Mouse (Mus musculus) ovary, postnatal 36 days (tissue): ENCODE measurements at regions not wholly inside any gene's neighbourhood (a gene's known extent, or its start where the extent isn't known, plus 50 kb on each side); places are given as distances from the start of the nearest gene placed in this dataset.

Source experiments
- DNase-seq: peaks from one replicate; pipeline ENCODE4 v3.0.0; 2022; ENCODE audit warnings: low spot score, mixed read lengths

- no peak for DNase-seq
Observed at GRCm38 (mm10) chr3:70097813-70098212, 90.4 kb downstream of the Otol1 start.

- no peak for DNase-seq
Observed at GRCm38 (mm10) chr3:70102091-70102490, 94.7 kb downstream of the Otol1 start.

- no peak for DNase-seq
Observed at GRCm38 (mm10) chr3:70102593-70103213, 95.3 kb downstream of the Otol1 start.

GRCm38 (mm10) chr3:70103983-70104827 lies 96.8 kb downstream of the Otol1 start:
- peak; percentile 67 for DNase-seq

DNA sequence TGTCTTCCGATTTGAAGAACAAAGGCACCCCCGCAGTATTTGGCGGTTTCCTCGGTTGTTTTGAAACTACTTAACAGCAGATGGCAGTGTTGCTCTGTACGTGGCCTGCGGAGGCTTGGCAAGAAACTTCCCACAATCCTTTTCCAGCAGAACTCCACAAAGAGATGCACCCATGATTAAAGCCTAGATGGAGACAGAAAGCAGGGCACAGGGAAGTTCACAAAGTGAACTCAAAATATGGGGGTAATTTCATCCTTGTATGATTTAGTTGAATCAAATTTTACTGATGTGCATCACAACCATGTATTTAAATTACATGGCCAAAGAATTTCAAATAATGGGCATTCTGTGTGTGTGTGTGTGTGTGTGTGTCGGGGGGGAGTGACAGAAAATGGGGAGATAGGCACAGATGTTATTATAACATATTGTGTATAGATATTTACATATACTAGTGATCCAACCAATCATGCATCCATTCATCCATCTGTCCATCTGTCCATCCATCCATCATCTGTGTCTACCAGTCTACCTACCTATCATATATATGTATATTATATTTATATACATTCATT lies 97.5 kb downstream of the Otol1 start:
- peak; percentile 42 for DNase-seq

DNA sequence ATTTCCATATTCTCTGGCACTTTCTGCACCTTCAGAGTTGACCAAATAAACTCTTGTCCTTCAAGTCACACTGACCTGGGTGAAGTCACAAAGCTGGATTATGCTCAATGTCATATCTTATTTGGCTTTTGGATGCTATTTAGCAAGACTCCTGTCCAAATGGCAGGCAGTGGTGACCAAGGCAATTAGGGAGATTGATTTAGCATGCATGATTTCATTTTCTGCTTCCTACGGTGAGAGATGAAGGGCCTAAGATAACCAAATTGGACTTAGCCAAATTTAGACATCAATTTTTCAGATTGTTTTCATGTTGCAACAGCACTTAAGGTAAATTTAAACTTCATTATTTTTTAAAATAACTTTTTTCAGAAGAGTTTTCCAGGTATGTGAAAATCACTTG lies 98.1 kb downstream of the Otol1 start:
- no peak for DNase-seq

- no peak for DNase-seq
Observed at GRCm38 (mm10) chr3:70106141-70106540, 98.7 kb downstream of the Otol1 start.

DNA sequence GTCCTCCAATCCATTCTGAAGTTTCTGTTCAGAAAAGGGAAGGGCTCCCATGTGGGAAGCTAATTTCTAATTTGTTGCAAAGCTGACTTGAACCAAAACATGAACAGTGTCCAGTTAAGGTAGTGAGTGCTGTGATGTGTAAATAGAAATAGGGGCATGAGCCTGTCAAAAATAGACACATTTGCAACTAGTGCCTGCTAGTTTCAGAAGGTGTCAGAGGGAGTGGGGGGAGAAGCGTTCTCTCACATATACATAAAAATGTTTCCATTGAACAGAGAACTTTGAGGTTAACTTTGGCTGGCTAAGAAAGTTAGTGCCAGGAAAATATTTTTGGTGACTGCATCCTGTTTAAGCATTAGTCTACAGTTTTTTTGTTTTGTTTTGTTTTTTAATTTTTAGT lies 118.8 kb downstream of the Otol1 start:
- DNase-seq = no peak

DNA sequence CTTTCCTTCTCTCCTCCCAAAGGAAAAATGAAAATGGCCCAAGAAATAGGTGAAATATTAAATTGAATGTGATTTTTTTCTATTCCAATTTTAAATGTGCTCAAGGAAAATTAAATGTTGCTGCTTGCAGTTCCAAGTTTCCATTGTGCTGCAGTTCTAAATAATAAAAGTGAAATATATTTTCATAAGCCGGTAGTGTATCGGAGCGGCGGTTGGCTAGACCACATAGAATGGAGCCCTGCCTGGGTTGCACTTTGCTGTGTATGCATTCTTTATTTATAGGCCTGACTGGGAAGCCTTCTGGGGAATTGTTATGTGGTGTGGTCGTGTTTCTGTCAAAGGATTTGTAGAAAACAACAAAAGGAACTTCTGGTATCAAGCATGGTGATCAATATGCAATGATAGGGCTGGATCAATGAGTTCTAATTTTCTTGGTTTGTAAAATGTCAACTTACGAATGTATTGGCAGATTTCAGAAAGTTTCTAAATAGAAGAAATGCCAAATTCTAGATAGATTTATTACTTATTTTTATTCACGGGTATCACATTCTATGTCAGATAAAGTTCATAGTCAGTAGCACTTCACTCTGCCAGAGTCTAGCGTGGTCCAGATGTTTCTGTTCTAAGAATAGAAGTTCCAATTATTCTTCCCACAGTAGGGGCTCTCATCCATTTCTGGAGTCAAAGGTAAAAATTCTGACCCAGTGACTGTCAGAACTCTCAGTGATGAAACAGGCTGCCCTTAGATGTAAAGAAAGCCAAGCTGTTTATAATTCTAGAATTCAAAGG lies 123.0 kb downstream of the Otol1 start:
- DNase-seq = no peak

DNA sequence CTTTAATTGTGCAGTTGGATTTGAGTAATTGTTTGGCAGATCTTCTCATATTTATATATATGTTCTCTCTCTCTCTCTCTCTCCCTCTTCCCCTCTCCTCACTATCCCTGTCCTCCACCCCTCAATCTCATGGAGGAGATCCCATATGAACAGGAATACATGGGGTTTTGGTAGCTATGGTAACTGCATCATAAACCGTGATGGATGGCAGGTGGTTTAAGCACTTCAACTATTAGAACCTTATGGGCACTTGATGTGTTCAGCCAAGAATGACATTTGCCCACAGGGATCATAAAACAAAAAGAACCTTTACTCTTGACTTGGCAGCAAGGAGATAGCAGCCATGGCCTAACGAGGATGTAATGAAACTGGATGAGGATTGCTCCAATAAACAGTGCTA lies 127.5 kb downstream of the Otol1 start:
- DNase-seq = no peak

- no peak for DNase-seq
Observed at GRCm38 (mm10) chr3:70138488-70138887, 131.1 kb downstream of the Otol1 start.

DNA sequence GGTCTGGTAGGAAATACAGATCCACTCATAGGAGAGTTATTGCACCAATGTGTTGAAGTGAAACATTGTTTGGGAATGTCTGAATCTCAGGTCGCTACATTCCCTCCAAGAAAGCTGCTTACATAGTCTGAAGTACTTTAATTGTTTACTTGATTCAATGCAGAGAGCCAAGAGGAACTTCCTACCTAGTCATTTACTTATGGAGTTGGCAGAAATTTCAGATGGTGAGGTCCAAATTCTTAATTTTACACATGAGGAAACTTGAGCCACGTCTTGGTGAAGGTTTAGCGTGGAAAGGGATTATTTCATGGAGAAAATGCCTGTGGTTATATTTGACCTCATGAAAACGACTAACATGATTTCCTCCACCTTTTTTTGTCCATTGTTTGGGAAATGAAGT lies 131.5 kb downstream of the Otol1 start:
- no peak for DNase-seq

DNA sequence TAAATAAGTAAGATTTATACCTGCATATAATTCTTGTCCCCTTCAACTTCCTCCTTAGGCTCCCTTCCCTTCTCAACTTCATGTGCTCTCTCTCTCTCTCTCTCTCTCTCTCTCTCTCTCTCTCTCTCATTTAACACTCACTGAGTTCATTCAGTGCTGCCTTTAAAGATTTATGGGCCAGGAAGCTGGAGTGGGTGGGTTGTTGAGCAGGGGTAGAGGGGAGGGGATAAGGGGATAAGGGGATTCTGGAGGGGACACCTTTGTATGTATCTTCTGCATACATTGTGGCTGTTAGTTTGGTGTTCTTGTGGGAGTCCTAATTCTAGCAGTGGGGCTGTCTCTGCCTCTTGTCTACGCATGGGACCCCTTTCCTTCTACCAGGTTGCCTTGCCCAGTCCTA lies 138.3 kb downstream of the Otol1 start:
- DNase-seq = no peak

GRCm38 (mm10) chr3:70151156-70151555 lies 143.7 kb downstream of the Otol1 start:
- no peak for DNase-seq

DNA sequence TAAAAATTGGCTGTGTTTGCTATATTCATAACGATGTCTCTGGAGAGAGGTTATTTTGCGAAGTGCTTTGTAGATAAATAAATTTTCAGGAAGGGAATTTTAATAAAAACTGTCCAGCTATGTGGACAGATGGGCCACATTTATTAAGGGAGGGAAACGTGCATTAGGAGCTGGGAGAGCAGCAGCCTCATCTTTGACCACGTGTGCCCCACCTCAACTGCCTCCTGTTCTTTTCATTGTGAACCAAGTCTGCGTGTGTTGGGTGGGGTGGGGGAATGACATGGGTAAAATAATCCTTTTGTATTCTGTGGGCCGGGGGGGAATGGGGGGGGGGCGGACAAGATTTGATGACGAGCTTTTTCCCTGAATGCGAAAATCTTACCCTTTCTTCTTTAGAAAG lies 152.6 kb downstream of the Otol1 start:
- no peak for DNase-seq

DNA sequence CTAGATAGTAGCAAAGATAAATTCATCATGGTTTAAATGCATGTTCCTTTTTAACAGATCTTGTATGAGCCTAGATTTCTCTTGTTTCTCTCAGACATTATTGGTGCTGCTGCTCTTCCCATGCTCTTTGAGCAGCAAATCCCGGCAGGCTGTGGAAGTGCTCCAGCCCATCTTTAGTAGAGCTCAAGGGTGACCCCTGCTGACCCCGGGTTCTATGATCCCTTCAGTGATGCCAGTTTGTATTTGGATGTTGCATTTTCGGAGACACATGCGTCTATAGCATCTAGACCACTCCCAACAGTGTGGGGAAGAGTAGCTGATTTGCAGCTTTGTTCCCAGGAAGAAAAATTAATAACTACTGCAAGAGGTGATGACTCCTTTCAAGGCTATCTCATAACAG lies 164.3 kb downstream of the Otol1 start:
- DNase-seq = no peak

- DNase-seq = no peak
Observed at GRCm38 (mm10) chr3:70176391-70176790, 169.0 kb downstream of the Otol1 start.

GRCm38 (mm10) chr3:70181611-70182010 lies 174.2 kb downstream of the Otol1 start:
- no peak for DNase-seq

GRCm38 (mm10) chr3:70190741-70191140 lies 183.3 kb downstream of the Otol1 start:
- no peak for DNase-seq

DNA sequence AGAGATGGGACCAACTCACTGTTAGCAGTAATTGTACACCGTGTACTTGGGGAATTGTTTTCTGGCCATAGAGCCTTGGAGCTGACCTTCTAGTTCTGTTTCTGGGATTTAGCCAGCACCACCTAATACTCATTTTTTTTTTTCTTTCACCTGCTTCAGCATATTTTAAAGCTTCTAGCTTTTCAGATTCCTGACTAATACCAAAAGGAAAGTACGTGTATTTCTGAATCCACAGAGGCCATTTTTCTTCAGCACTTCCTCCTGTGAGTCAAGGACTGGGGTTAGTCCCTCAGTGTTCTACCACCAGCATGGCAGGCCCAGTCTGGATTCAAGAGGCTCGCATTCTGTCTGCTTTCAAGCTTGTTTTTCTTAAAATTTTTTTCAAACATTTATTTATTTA lies 189.3 kb downstream of the Otol1 start:
- DNase-seq = no peak

DNA sequence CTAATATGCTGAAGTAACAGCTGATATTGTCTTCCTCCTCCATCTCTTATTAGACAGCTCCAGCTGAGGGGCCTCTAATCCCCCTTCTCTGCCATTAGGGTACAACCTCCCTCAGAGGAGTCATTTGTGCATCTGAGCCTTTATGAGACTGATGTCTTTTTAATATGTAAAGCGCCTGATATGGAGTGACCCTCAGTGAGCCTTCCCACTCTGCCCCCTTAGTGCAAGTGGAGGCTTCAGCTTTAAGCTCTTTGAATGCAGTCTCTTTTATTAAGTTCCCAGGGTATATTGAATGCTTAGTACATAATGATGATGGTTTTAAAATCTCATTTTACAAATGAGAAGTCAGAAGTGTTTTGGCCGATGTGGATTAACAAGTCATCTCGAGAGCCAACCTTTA lies 191.5 kb downstream of the Otol1 start:
- no peak for DNase-seq

GRCm38 (mm10) chr3:70201334-70201943 lies 194.0 kb downstream of the Otol1 start:
- no peak for DNase-seq
